Mouse (Mus musculus) MEL (cell line): ENCODE results near the gene Nepn. TPM values are rescaled to one million over a fixed set of nuclear protein-coding genes. Genes with fewer than 3 reads are reported as not detected.

ENCODE experiments used
- DNase-seq: peaks from one replicate; pipeline ENCODE4 v3.0.0; 2011; ENCODE audit warnings: low read depth, low spot score
- H3K27ac ChIP-seq: 2 replicates; pipeline ENCODE4 v1.5.1; 2012; ENCODE audit warnings: low read depth, mild to moderate bottlenecking, control low read depth, low read length, moderate library complexity; ENCODE audit not compliant: control insufficient read depth
- H3K27me3 ChIP-seq, 2 experiments: fragments of 150-350 bp in 1 of 2; sonication (generic) in 1 of 2; 2 replicates each; pipeline ENCODE4 v1.6.1; 2012; ENCODE audit warnings: low read length in 2 of 2, mild to moderate bottlenecking in 2 of 2, improper control_type of control experiment in 1 of 2, moderate library complexity in 1 of 2; ENCODE audit not compliant: insufficient read depth in 2 of 2, control insufficient read depth in 1 of 2
- H3K36me3 ChIP-seq, 2 experiments: 2 replicates each; pipeline ENCODE4 v1.6.1; 2012 to 2014; ENCODE audit warnings: low read length in 2 of 2, improper control_type of control experiment in 1 of 2, inconsistent platforms in 1 of 2, mild to moderate bottlenecking in 1 of 2; ENCODE audit not compliant: insufficient read depth in 2 of 2, control insufficient read depth in 1 of 2
- H3K4me1 ChIP-seq, 2 experiments: fragments of 150-350 bp in 1 of 2; sonication (generic) in 1 of 2; 2 replicates each; pipeline ENCODE4 v1.6.1; 2012; ENCODE audit warnings: low read length in 2 of 2, improper control_type of control experiment in 1 of 2, mild to moderate bottlenecking in 1 of 2; ENCODE audit not compliant: insufficient read depth in 2 of 2, control insufficient read depth in 1 of 2
- H3K4me3 ChIP-seq, 2 experiments: fragments of 150-350 bp in 1 of 2; sonication (generic) in 1 of 2; 2 replicates each; pipeline ENCODE4 v1.5.1; 2012; ENCODE audit warnings: low read depth in 2 of 2, low read length in 2 of 2, mild to moderate bottlenecking in 2 of 2, moderate library complexity in 2 of 2, control low read depth in 1 of 2, improper control_type of control experiment in 1 of 2; ENCODE audit not compliant: control insufficient read depth in 1 of 2, insufficient read depth in 1 of 2
- H3K79me2 ChIP-seq: 2 replicates; pipeline ENCODE4 v1.6.1; 2012; ENCODE audit warnings: mild to moderate bottlenecking, low read length, moderate library complexity; ENCODE audit not compliant: control insufficient read depth, poor library complexity, insufficient read depth
- H3K9ac ChIP-seq: 2 replicates; pipeline ENCODE4 v1.6.1; 2012; ENCODE audit warnings: low read depth, mild to moderate bottlenecking, control low read depth, low read length, moderate library complexity; ENCODE audit not compliant: control insufficient read depth, poor library complexity, severe bottlenecking
- H3K9me3 ChIP-seq: fragments of 150-350 bp; sonication (generic); replicated peaks from 2 replicates; pipeline ENCODE4 v1.6.1; 2012; ENCODE audit warnings: mild to moderate bottlenecking, low read length, improper control_type of control experiment, moderate library complexity; ENCODE audit not compliant: insufficient read depth
- CHD1 ChIP-seq: IDR thresholded peaks from 2 replicates; pipeline ENCODE4 v1.6.1; 2012; ENCODE audit warnings: low read depth, mild to moderate bottlenecking, inconsistent platforms, low read length, improper control_type of control experiment
- CHD2 ChIP-seq: IDR thresholded peaks from 2 replicates; pipeline ENCODE4 v1.6.1; 2011; ENCODE audit warnings: low read length, improper control_type of control experiment
- CTCF ChIP-seq, 3 experiments: IDR thresholded peaks in 2 of 3; conservative IDR thresholded peaks in 1 of 3; 2 replicates each; pipeline ENCODE4 v1.5.1; 2011 to 2012; ENCODE audit warnings: low read length in 3 of 3, low read depth in 2 of 3, mild to moderate bottlenecking in 2 of 3, improper control_type of control experiment in 1 of 3, inconsistent platforms in 1 of 3, mixed read lengths in 1 of 3, moderate library complexity in 1 of 3; ENCODE audit not compliant: control insufficient read depth in 1 of 3, insufficient read depth in 1 of 3, poor library complexity in 1 of 3, severe bottlenecking in 1 of 3
- E2F4 ChIP-seq: IDR thresholded peaks from 2 replicates; pipeline ENCODE4 v1.6.1; 2011; ENCODE audit warnings: low read depth, low read length, improper control_type of control experiment, borderline replicate concordance
- EP300 ChIP-seq, 2 experiments: IDR thresholded peaks; 2 replicates each; pipeline ENCODE4 v1.6.1; 2011; ENCODE audit warnings: improper control_type of control experiment in 2 of 2, low read length in 2 of 2, low read depth in 1 of 2, mild to moderate bottlenecking in 1 of 2
- ETS1 ChIP-seq: IDR thresholded peaks from 2 replicates; pipeline ENCODE4 v1.6.1; 2012; ENCODE audit warnings: low read depth, mild to moderate bottlenecking, inconsistent platforms, low read length, improper control_type of control experiment, moderate library complexity
- GATA1 ChIP-seq: IDR thresholded peaks from 2 replicates; pipeline ENCODE4 v1.6.1; 2011; ENCODE audit warnings: low read depth, low read length, improper control_type of control experiment
- MXI1 ChIP-seq: IDR thresholded peaks from 2 replicates; pipeline ENCODE4 v1.6.1; 2011; ENCODE audit warnings: mild to moderate bottlenecking, low read depth, low read length, improper control_type of control experiment
- MYB ChIP-seq: IDR thresholded peaks from 2 replicates; pipeline ENCODE4 v1.6.1; 2011; ENCODE audit warnings: mild to moderate bottlenecking, low read depth, low read length, improper control_type of control experiment
- MYC ChIP-seq: IDR thresholded peaks from 2 replicates; pipeline ENCODE4 v1.6.1; 2011; ENCODE audit warnings: low read depth, mild to moderate bottlenecking, low read length, improper control_type of control experiment, moderate library complexity
- NELFE ChIP-seq: IDR thresholded peaks from 2 replicates; pipeline ENCODE4 v1.6.1; 2011; ENCODE audit warnings: low read depth, low read length, improper control_type of control experiment
- NRF1 ChIP-seq: IDR thresholded peaks from 2 replicates; pipeline ENCODE4 v1.6.1; 2014; ENCODE audit warnings: low read depth, mild to moderate bottlenecking, inconsistent platforms, low read length, improper control_type of control experiment, moderate library complexity; ENCODE audit not compliant: poor library complexity, insufficient read depth, severe bottlenecking
- POLR2A ChIP-seq, 2 experiments: IDR thresholded peaks; 2 replicates each; pipeline ENCODE4 v1.6.1; 2011 to 2012; ENCODE audit warnings: low read length in 2 of 2, mild to moderate bottlenecking in 2 of 2, control low read depth in 1 of 2, improper control_type of control experiment in 1 of 2, low read depth in 1 of 2, moderate library complexity in 1 of 2; ENCODE audit not compliant: control insufficient read depth in 1 of 2, insufficient read depth in 1 of 2, poor library complexity in 1 of 2
- POLR2AphosphoS2 ChIP-seq: IDR thresholded peaks from 2 replicates; pipeline ENCODE4 v1.6.1; 2011; ENCODE audit warnings: low read length, improper control_type of control experiment
- POLR2AphosphoS5 ChIP-seq: IDR thresholded peaks from 2 replicates; pipeline ENCODE4 v1.6.1; 2012; ENCODE audit warnings: low read depth, borderline replicate concordance, mild to moderate bottlenecking, inconsistent platforms, low read length, moderate library complexity, mixed read lengths
- RCOR1 ChIP-seq: IDR thresholded peaks from 2 replicates; pipeline ENCODE4 v1.6.1; 2012; ENCODE audit warnings: low read depth, mild to moderate bottlenecking, inconsistent platforms, low read length, improper control_type of control experiment
- SIN3A ChIP-seq: IDR thresholded peaks from 2 replicates; pipeline ENCODE4 v1.6.1; 2012; ENCODE audit warnings: low read length, improper control_type of control experiment, inconsistent platforms
- TAL1 ChIP-seq: IDR thresholded peaks from 2 replicates; pipeline ENCODE4 v1.6.1; 2012; ENCODE audit warnings: mild to moderate bottlenecking, inconsistent platforms, low read length, moderate library complexity, mixed read lengths
- TBP ChIP-seq: IDR thresholded peaks from 2 replicates; pipeline ENCODE4 v1.8.0; 2011; ENCODE audit warnings: low read depth, low read length, improper control_type of control experiment
- TCF12 ChIP-seq: IDR thresholded peaks from 2 replicates; pipeline ENCODE4 v1.6.1; 2014; ENCODE audit warnings: low read depth, mild to moderate bottlenecking, inconsistent platforms, low read length, improper control_type of control experiment, moderate library complexity
- UBTF ChIP-seq: IDR thresholded peaks from 2 replicates; pipeline ENCODE4 v1.6.1; 2012; ENCODE audit warnings: low read depth, mild to moderate bottlenecking, inconsistent platforms, low read length, improper control_type of control experiment, moderate library complexity, borderline replicate concordance; ENCODE audit not compliant: insufficient read depth
- USF2 ChIP-seq, 2 experiments: IDR thresholded peaks; 2 replicates each; pipeline ENCODE4 v1.6.1; 2011 to 2012; ENCODE audit warnings: improper control_type of control experiment in 2 of 2, low read length in 2 of 2, borderline replicate concordance in 1 of 2, inconsistent platforms in 1 of 2, low read depth in 1 of 2, mild to moderate bottlenecking in 1 of 2; ENCODE audit not compliant: insufficient read depth in 1 of 2
- ZC3H11A ChIP-seq: IDR thresholded peaks from 2 replicates; pipeline ENCODE4 v1.6.1; 2012; ENCODE audit warnings: low read depth, mild to moderate bottlenecking, inconsistent platforms, low read length, improper control_type of control experiment
- ZMIZ1 ChIP-seq: IDR thresholded peaks from 2 replicates; pipeline ENCODE4 v1.6.1; 2012; ENCODE audit warnings: low read depth, mild to moderate bottlenecking, inconsistent platforms, low read length, improper control_type of control experiment, moderate library complexity
- polyA plus RNA-seq, 2 experiments: library from polyadenylated mRNA; stranded (reverse) in 1 of 2; unstranded in 1 of 2; fragments of >175 nt in 1 of 2; fragments of >200 nt in 1 of 2; gene quantifications; 2 replicates each; pipeline versions ENCODE4 v1.2.1 to v1.2.4; 2012; ENCODE audit warnings: low replicate concordance in 2 of 2, low read depth in 1 of 2; ENCODE audit not compliant: insufficient read length in 2 of 2, insufficient read depth in 1 of 2, missing spikeins in 1 of 2
- total RNA-seq: library from RNA; depleted of rRNA; stranded (reverse); fragments of 300-350 nt; gene quantifications from 2 replicates; pipeline ENCODE4 v1.2.3, GENCODE M21; 2012

Gene Nepn
- total and polyA plus RNA-seq, 3 experiments, result 0.12 to 0.17 TPM; not detected in 1

- H3K27me3 ChIP-seq, result no peaks in the 10 kb centered on the region
Measured at GRCm38 (mm10) chr10:52426314-52426980, 37.7 kb downstream of the Nepn start.

GRCm38 (mm10) chr10:52427634-52428415 lies 39.1 kb downstream of the Nepn start:
- H3K9me3 ChIP-seq, result no peaks in the 10 kb centered on the region
- H3K4me3 ChIP-seq, result no peak overlapping the region
- TF ChIP-seq RCOR1 (no peak), CTCF (IDR thresholded peaks at IDR 0.05 in 2 of 3, conservative IDR thresholded peaks at IDR 0.05 in 1 of 3; ENCODE audit: control insufficient read depth in 1 of 3, insufficient read depth in 1 of 3, low read depth in 2 of 3, low read length in 3 of 3, poor library complexity in 1 of 3, severe bottlenecking in 1 of 3) (no peak), UBTF (no peak), E2F4 (no peak), TBP (no peak), POLR2A (IDR thresholded peaks at IDR 0.05; ENCODE audit: control insufficient read depth in 1 of 2, insufficient read depth in 1 of 2, low read depth in 1 of 2, low read length in 2 of 2, poor library complexity in 1 of 2) (no peak), TAL1 (no peak), NELFE (no peak), NRF1 (no peak), MXI1 (no peak), SIN3A (no peak), ZMIZ1 (no peak), CHD1 (no peak), MYB (no peak)
- H3K4me1 ChIP-seq, result peaks cover 2 to 5% of the 10 kb centered on the region in 2 experiments; a peak in 2 of 4 replicates
- H3K79me2 ChIP-seq, result peaks cover 42% of the 10 kb centered on the region
- H3K27me3 ChIP-seq, result no peaks in the 10 kb centered on the region
- no peak overlapping the region for H3K9ac ChIP-seq
- peaks cover 8 to 16% of the 10 kb centered on the region in 2 experiments for H3K36me3 ChIP-seq
- H3K27ac ChIP-seq, result no peak overlapping the region
- DNase-seq, result no peak

More at GRCm38 (mm10) chr10:52426314-52426980, 37.7 kb downstream of the Nepn start:
- DNase-seq, result no peak
- peaks cover 8 to 10% of the 10 kb centered on the region in 2 experiments; a peak in 3 of 4 replicates for H3K36me3 ChIP-seq
- no peak overlapping the region for H3K27ac ChIP-seq
- peaks cover 54% of the 10 kb centered on the region for H3K79me2 ChIP-seq
- H3K4me1 ChIP-seq, result peaks cover 2 to 5% of the 10 kb centered on the region in 2 experiments; a peak in 2 of 4 replicates
- TF ChIP-seq MYC (no peak), ETS1 (no peak), POLR2AphosphoS5 (no peak), POLR2AphosphoS2 (no peak), NELFE (no peak), EP300 (IDR thresholded peaks at IDR 0.05; ENCODE audit: low read depth in 1 of 2, low read length in 2 of 2) (no peak), ZC3H11A (no peak), CHD2 (no peak), GATA1 (no peak), TAL1 (no peak), TCF12 (no peak), USF2 (IDR thresholded peaks at IDR 0.05; ENCODE audit: borderline replicate concordance in 1 of 2, insufficient read depth in 1 of 2, low read depth in 1 of 2, low read length in 2 of 2) (no peak), TBP (no peak), POLR2A (IDR thresholded peaks at IDR 0.05; ENCODE audit: control insufficient read depth in 1 of 2, insufficient read depth in 1 of 2, low read depth in 1 of 2, low read length in 2 of 2, poor library complexity in 1 of 2) (no peak)
- no peak overlapping the region for H3K4me3 ChIP-seq
- no peak overlapping the region for H3K9ac ChIP-seq
- H3K9me3 ChIP-seq, result no peaks in the 10 kb centered on the region
